Mouse (Mus musculus): ENCODE results near the gene Themis2. TPM values are rescaled to one million over a fixed set of nuclear protein-coding genes. Genes with fewer than 3 reads are reported as not detected.

Gene Themis2
- polyA plus RNA-seq, 1 experiment from 2014 or later: 1.4 TPM

DNA sequence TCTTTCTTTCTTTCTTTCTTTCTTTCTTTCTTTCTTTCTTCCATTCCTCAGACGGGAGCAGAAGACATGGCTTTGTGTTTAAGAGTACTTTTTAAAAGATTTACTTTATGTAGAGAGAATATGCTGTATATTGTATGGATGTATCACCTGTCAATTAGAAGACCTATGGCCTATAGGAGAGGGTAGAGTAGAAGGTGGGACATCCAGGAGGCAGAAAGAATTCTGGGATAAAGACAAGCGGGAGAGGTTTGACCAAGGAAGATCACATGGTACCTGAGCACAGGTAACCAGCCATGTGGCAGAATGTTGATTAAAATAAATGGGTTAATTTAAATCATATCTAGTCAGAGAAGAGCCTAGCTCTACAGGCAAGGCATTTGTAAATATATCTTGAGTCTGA lies 61.4 kb downstream of the Themis2 start:
- no peaks in the 10 kb centered on the region for H3K27me3 ChIP-seq (ENCODE audit: control insufficient read depth, insufficient read depth, low read length)
- no peaks in the 10 kb centered on the region for H3K9me3 ChIP-seq (ENCODE audit: control insufficient read depth, low read length)
- no peak overlapping the region for H3K9ac ChIP-seq (ENCODE audit: low read depth, low read length)
- no peak overlapping the region for H3K27ac ChIP-seq (ENCODE audit: low read depth, low read length)
- 88% methylated on average over 2 of the region's 2 CpGs for WGBS
- peaks cover 4% of the 10 kb centered on the region; the same call in 1 of the 2 replicates for H3K4me1 ChIP-seq (ENCODE audit: control insufficient read depth, insufficient read depth, low read length)
- ATAC-seq (ENCODE audit: low FRiP score, low TSS enrichment): no peak
- no peak overlapping the region for H3K4me2 ChIP-seq (replicated peaks; ENCODE audit: low read depth, low read length)
- no peak overlapping the region for H3K4me3 ChIP-seq (ENCODE audit: low read length)
- H3K36me3 ChIP-seq (ENCODE audit: control insufficient read depth, insufficient read depth, low read length): peaks cover 3% of the 10 kb centered on the region; the same call in 1 of the 2 replicates

DNA sequence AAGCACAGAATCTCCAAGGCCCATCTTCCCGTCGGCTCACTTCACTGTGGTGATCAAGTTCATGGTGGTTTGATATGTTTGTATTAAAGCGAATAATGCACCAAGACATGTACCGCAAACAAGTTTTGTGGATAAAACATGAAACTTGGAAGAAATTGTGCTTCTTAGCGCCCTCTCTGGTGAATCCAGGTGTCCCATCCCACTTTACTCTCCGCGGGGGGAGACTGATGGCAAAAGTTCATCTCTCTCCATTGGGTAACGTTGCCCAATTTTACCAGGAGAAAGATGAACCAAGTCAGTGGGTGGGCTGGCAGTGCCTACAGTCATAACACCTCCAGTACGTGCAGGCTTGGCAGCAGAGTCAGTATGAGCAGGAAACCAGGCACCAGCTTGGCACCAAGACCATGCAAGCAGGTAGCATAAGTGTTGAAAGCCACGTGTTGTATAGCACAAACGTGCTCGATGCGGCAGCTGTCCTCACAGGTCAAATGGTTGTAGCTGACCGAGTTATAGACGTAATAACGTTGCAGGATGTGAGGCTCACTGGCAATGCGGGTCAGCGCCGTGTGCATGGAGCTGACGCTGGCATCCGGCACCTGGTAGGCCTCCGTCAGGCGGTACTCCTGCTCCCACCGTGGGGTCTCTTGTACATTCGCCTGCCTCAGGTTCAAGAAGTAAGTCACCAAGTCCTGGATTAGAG lies 63.0 kb downstream of the Themis2 start:
- H3K9me3 ChIP-seq (ENCODE audit: control insufficient read depth, low read length): no peaks in the 10 kb centered on the region
- H3K4me2 ChIP-seq (replicated peaks; ENCODE audit: low read depth, low read length): no peak overlapping the region
- WGBS: 94% methylated on average over 25 of the region's 25 CpGs
- H3K27ac ChIP-seq (ENCODE audit: low read depth, low read length): no peak overlapping the region
- no peaks in the 10 kb centered on the region for H3K27me3 ChIP-seq (ENCODE audit: control insufficient read depth, insufficient read depth, low read length)
- H3K4me1 ChIP-seq (ENCODE audit: control insufficient read depth, insufficient read depth, low read length): peaks cover 4% of the 10 kb centered on the region; the same call in 1 of the 2 replicates
- H3K9ac ChIP-seq (ENCODE audit: low read depth, low read length): no peak overlapping the region
- peaks cover under 1% of the 10 kb centered on the region; the same call in 1 of the 2 replicates for H3K36me3 ChIP-seq (ENCODE audit: control insufficient read depth, insufficient read depth, low read length)
- no peak for ATAC-seq (ENCODE audit: low FRiP score, low TSS enrichment)
- no peak overlapping the region for H3K4me3 ChIP-seq (ENCODE audit: low read length)

DNA sequence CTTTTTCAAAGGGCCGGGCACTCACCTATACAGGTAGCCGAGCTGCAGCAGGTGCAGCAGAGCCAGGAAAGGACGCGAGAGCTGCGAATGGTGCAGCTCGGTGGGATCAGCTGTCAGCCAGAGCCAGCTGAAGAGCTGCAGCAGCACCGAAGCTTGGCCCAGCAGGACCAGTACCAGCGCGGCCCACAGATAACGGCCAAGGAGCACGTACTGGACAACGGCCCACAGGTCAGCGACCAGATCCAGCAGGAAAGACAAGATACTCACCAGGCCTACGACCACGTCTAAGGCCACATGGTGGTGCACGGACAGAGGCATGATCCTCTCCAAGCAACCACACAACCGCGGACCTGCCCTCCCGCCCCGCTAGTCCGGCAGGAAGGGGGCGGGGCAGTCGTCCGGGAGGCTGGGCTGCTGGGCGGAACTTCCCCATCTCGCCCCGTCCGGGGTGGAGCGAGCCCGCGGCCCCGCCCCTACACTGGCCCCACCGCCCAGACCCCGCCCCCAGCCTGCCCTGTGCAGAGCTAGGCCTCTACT lies 64.0 kb downstream of the Themis2 start, which contains the start of gene Xkr8:
Gene Xkr8 (minus strand): TSS at position 399 of the 537 bp plus-strand sequence.
- Histone ChIP-seq H3K9ac (ENCODE audit: low read depth, low read length) (peak within 1 kb of the TSS; percentile 65), H3K9me3 (ENCODE audit: control insufficient read depth, low read length) (no peaks in the 10 kb centered on the region), H3K4me3 (ENCODE audit: low read length) (peak within 1 kb of the TSS; percentile 56), H3K27me3 (ENCODE audit: control insufficient read depth, insufficient read depth, low read length) (no peaks in the 10 kb centered on the region), H3K27ac (ENCODE audit: low read depth, low read length) (no peak within 1 kb of the TSS), H3K4me1 (ENCODE audit: control insufficient read depth, insufficient read depth, low read length) (peaks cover 4% of the 10 kb centered on the region; the same call in 1 of the 2 replicates), H3K36me3 (ENCODE audit: control insufficient read depth, insufficient read depth, low read length) (peaks cover 9% of the 10 kb centered on the region), H3K4me2 (replicated peaks; ENCODE audit: low read depth, low read length) (peak within 1 kb of the TSS; percentile 96)
- peak; percentile 97 for ATAC-seq (ENCODE audit: low FRiP score, low TSS enrichment)
- 2% methylated on average over 30 of the region's 34 CpGs for WGBS

Other genes with a start within 250 kb of the Themis2 start
- gene Ptafr, start 232.3 kb downstream of the Themis2 start, polyA plus RNA-seq (2014; fragmentation: Nextera tagmentation; extraction: Ambion mirVana): 0.23 and 0.47 TPM in 2 replicates
- gene Eya3, start 157.4 kb downstream of the Themis2 start, polyA plus RNA-seq (2014; fragmentation: Nextera tagmentation; extraction: Ambion mirVana): 24.8 and 35.0 TPM in 2 replicates
- gene Xkr8, start 63.8 kb downstream of the Themis2 start, polyA plus RNA-seq (2014; fragmentation: Nextera tagmentation; extraction: Ambion mirVana): 5.3 and 5.4 TPM in 2 replicates
- gene Smpdl3b, start 39.1 kb downstream of the Themis2 start, polyA plus RNA-seq (2014; fragmentation: Nextera tagmentation; extraction: Ambion mirVana): 7.0 and 10.5 TPM in 2 replicates
- gene Rpa2, start 28.1 kb downstream of the Themis2 start, polyA plus RNA-seq (2014; fragmentation: Nextera tagmentation; extraction: Ambion mirVana): 120 and 124 TPM in 2 replicates
- gene Ppp1r8, start 46.8 kb upstream of the Themis2 start, polyA plus RNA-seq (2014; fragmentation: Nextera tagmentation; extraction: Ambion mirVana): 65.3 and 77.2 TPM in 2 replicates
- 56.3 and 62.5 TPM in 2 replicates for gene Stx12, start 88.1 kb upstream of the Themis2 start, polyA plus RNA-seq (2014; fragmentation: Nextera tagmentation; extraction: Ambion mirVana)
- gene Fam76a, start 126.2 kb upstream of the Themis2 start, polyA plus RNA-seq (2014; fragmentation: Nextera tagmentation; extraction: Ambion mirVana): 27.2 and 43.3 TPM in 2 replicates
- gene Fgr, start 177.7 kb upstream of the Themis2 start, polyA plus RNA-seq (2014; fragmentation: Nextera tagmentation; extraction: Ambion mirVana): 0.23 and 0.45 TPM in 2 replicates
- 11.3 and 12.1 TPM in 2 replicates for gene Ahdc1, start 214.9 kb upstream of the Themis2 start, polyA plus RNA-seq (2014; fragmentation: Nextera tagmentation; extraction: Ambion mirVana)